Mouse (Mus musculus) brain, embryonic 14.5 days (tissue): Measurements from ENCODE around the gene Upp2.

Experiments used
- CTCF ChIP-seq: fragments of 200-500 bp; IDR thresholded peaks from 2 replicates; pipeline ENCODE4 v1.5.1; 2012; ENCODE audit warnings: inconsistent platforms, mild to moderate bottlenecking, moderate library complexity, borderline replicate concordance; ENCODE audit not compliant: insufficient read depth, insufficient read length; ENCODE audit errors: extremely low read depth
- POLR2A ChIP-seq: fragments of 200-500 bp; IDR thresholded peaks from 2 replicates; pipeline ENCODE4 v1.6.1; 2012; ENCODE audit warnings: mild to moderate bottlenecking, inconsistent platforms, borderline replicate concordance; ENCODE audit not compliant: poor library complexity, insufficient read depth, insufficient read length, severe bottlenecking; ENCODE audit errors: extremely low read depth

GRCm38 (mm10) chr2:58789934-58790333 lies 222.8 kb downstream of the Upp2 start:
- TF ChIP-seq CTCF: no peak
- TF ChIP-seq POLR2A: no peak
